Comparison of ENCODE assay signal across 19 mouse cellular contexts in genomic region chr13:54951166-54951565, GRCm38 (mm10). TPM values are rescaled to one million over a fixed set of nuclear protein-coding genes. Genes with fewer than 3 reads are reported as not detected.
A peak's percentile ranks its signal among the peaks of the same experiment; 100 is the strongest.
DNase-seq lines count a peak whose midpoint lies in the region; ATAC-seq and TF ChIP-seq lines count a peak whose summit lies in the region.
"Had no signal": no experiment of that assay in that cellular context is flagged by ENCODE, and none has a peak within 500 bp of the region (broad histone marks: within the 10 kb centered on the region; RNA-seq: fewer than 3 reads in every experiment).

No protein-coding gene starts in this region.

- no peak for DNase-seq in hindbrain, embryonic 10.5 days (ENCODE audit: low spot score)
- no peak for DNase-seq in hindbrain, embryonic 11.5 days (ENCODE audit: low spot score)
- DNase-seq in testis, postnatal 14 days (ENCODE audit: low spot score), result no peak
- DNase-seq in hindbrain, postnatal 0 days (ENCODE audit: low spot score), result peak; percentile 41
- DNase-seq in embryo, embryonic 10 days (ENCODE audit: low spot score), result no peak
- no peak for DNase-seq in ovary, adult 18-20 months (ENCODE audit: low spot score)
- DNase-seq: cerebellum, adult 11 months; embryo, embryonic 11 days; gastrocnemius, postnatal 25 days; heart, postnatal 4 days; kidney, adult 9 months; lung, postnatal 36 days; right cerebral cortex, postnatal 4 days; thymus, postnatal 14 days had no signal

- no peak overlapping the region for H3K9ac ChIP-seq in hindbrain, embryonic 11.5 days (ENCODE audit: low read depth, low read length)
- H3K9ac ChIP-seq in hindbrain, postnatal 0 days (replicated peaks; ENCODE audit: low read length), result no peak overlapping the region
- H3K9ac ChIP-seq: heart, embryonic 13.5 days; limb, embryonic 13.5 days; liver, embryonic 15.5 days had no signal

- no peak overlapping the region for H3K27ac ChIP-seq in hindbrain, embryonic 10.5 days
- no peak overlapping the region for H3K27ac ChIP-seq in hindbrain, embryonic 11.5 days (ENCODE audit: low read depth, low read length)
- no peak overlapping the region for H3K27ac ChIP-seq in testis, adult 2 months (ENCODE audit: control insufficient read depth, insufficient read depth, low read depth, low read length)
- H3K27ac ChIP-seq in hindbrain, postnatal 0 days, result no peak overlapping the region
- no peak overlapping the region for H3K27ac ChIP-seq in olfactory bulb, adult 2 months (ENCODE audit: insufficient read depth, low read depth, low read length)
- H3K27ac ChIP-seq: heart, embryonic 13.5 days; limb, embryonic 13.5 days; liver, embryonic 15.5 days had no signal

- TF ChIP-seq CTCF in testis, adult 2 months (IDR thresholded peaks at IDR 0.05; ENCODE audit: control insufficient read depth, insufficient read depth, insufficient replicate concordance, low read depth, low read length), result peak; percentile 2; the same call in 1 of the 2 replicates
- TF ChIP-seq CTCF in hindbrain, postnatal 0 days (IDR thresholded peaks at IDR 0.05; ENCODE audit: low read depth), result peak; percentile 56
- TF ChIP-seq CTCF in olfactory bulb, adult 2 months (IDR thresholded peaks at IDR 0.05; ENCODE audit: insufficient read depth, low read depth, low read length), result no peak

- TF ChIP-seq POLR2A in testis, adult 2 months (IDR thresholded peaks at IDR 0.05; ENCODE audit: control insufficient read depth, low read depth, low read length), result no peak
- no peak for TF ChIP-seq POLR2A in olfactory bulb, adult 2 months (IDR thresholded peaks at IDR 0.05; ENCODE audit: insufficient read depth, low read depth, low read length)

- H3K27me3 ChIP-seq in hindbrain, embryonic 10.5 days (ENCODE audit: insufficient read depth, poor library complexity, severe bottlenecking), result peaks cover 100% of the 10 kb centered on the region
- H3K27me3 ChIP-seq in hindbrain, embryonic 11.5 days (ENCODE audit: control insufficient read depth, insufficient read depth, low read length), result peaks cover 90% of the 10 kb centered on the region
- 0 out of 2 replicates have a peak, but pooled peaks cover 2% of the 10 kb centered on the region for H3K27me3 ChIP-seq in testis, adult 2 months (ENCODE audit: control insufficient read depth, insufficient read depth, low read length)
- peaks cover 4% of the 10 kb centered on the region; the same call in 1 of the 2 replicates for H3K27me3 ChIP-seq in hindbrain, postnatal 0 days (ENCODE audit: insufficient read depth, low read length)

- H3K36me3 ChIP-seq in hindbrain, embryonic 10.5 days, result no peaks in the 10 kb centered on the region
- no peaks in the 10 kb centered on the region for H3K36me3 ChIP-seq in hindbrain, embryonic 11.5 days (ENCODE audit: control insufficient read depth, insufficient read depth, low read length)
- no peaks in the 10 kb centered on the region for H3K36me3 ChIP-seq in testis, adult 2 months (ENCODE audit: control insufficient read depth, insufficient read depth, low read length)
- H3K36me3 ChIP-seq in hindbrain, postnatal 0 days (ENCODE audit: insufficient read depth, low read length), result no peaks in the 10 kb centered on the region
- H3K36me3 ChIP-seq: heart, embryonic 13.5 days; limb, embryonic 13.5 days; liver, embryonic 15.5 days had no signal

- 60% methylated on average over 5 of the region's 5 CpGs for WGBS in hindbrain, embryonic 10.5 days
- 54% methylated on average over 5 of the region's 5 CpGs for WGBS in hindbrain, embryonic 11.5 days
- 36% methylated on average over 5 of the region's 5 CpGs for WGBS in hindbrain, postnatal 0 days
- 63% methylated on average over 5 of the region's 5 CpGs for WGBS in olfactory bulb, adult 2 months

- peak overlapping the region; percentile 71; the same call in 1 of the 2 replicates for H3K4me3 ChIP-seq in hindbrain, embryonic 10.5 days
- H3K4me3 ChIP-seq in hindbrain, embryonic 11.5 days (ENCODE audit: low read depth, low read length), result no peak overlapping the region
- no peak overlapping the region for H3K4me3 ChIP-seq in testis, adult 2 months (ENCODE audit: control insufficient read depth, low read depth, low read length)
- peak overlapping the region; percentile 73 for H3K4me3 ChIP-seq in hindbrain, postnatal 0 days (ENCODE audit: low read length)
- H3K4me3 ChIP-seq in olfactory bulb, adult 2 months (ENCODE audit: insufficient read depth, low read depth, low read length), result peak overlapping the region; percentile 84; the same call in 1 of the 2 replicates
- H3K4me3 ChIP-seq: limb, embryonic 13.5 days; liver, embryonic 15.5 days had no signal

- ATAC-seq in hindbrain, embryonic 11.5 days (ENCODE audit: low FRiP score), result no peak
- no peak for ATAC-seq in hindbrain, postnatal 0 days

- peaks cover 63% of the 10 kb centered on the region for H3K4me1 ChIP-seq in hindbrain, embryonic 10.5 days (replicated peaks)
- peaks cover 7% of the 10 kb centered on the region; the same call in 1 of the 2 replicates for H3K4me1 ChIP-seq in hindbrain, embryonic 11.5 days (replicated peaks; ENCODE audit: control insufficient read depth, insufficient read depth, low read length)
- peaks cover 13% of the 10 kb centered on the region for H3K4me1 ChIP-seq in testis, adult 2 months (ENCODE audit: control insufficient read depth, insufficient read depth, low read length)
- H3K4me1 ChIP-seq in hindbrain, postnatal 0 days (ENCODE audit: insufficient read depth, low read length), result peaks cover 9% of the 10 kb centered on the region; the same call in 1 of the 2 replicates
- H3K4me1 ChIP-seq in olfactory bulb, adult 2 months (ENCODE audit: control insufficient read depth, insufficient read depth, low read length), result peaks cover 48% of the 10 kb centered on the region

- no peak overlapping the region for H3K4me2 ChIP-seq in hindbrain, embryonic 11.5 days (replicated peaks; ENCODE audit: low read depth, low read length)
- peak overlapping the region; percentile 86 for H3K4me2 ChIP-seq in hindbrain, postnatal 0 days (ENCODE audit: low read depth, low read length)
- H3K4me2 ChIP-seq: liver, embryonic 15.5 days had no signal

- no peaks in the 10 kb centered on the region for H3K9me3 ChIP-seq in hindbrain, embryonic 10.5 days
- no peaks in the 10 kb centered on the region for H3K9me3 ChIP-seq in hindbrain, embryonic 11.5 days (ENCODE audit: control insufficient read depth, low read length)
- no peaks in the 10 kb centered on the region for H3K9me3 ChIP-seq in hindbrain, postnatal 0 days (ENCODE audit: low read length)
- H3K9me3 ChIP-seq: heart, embryonic 13.5 days; limb, embryonic 13.5 days; liver, embryonic 15.5 days had no signal

RNA-seq across cellular contexts. Expression of gene Unc5a, which starts 2.0 kb away (rescaled TPM):
- 2.0 and 4.4 TPM in 2 replicates for polyA plus RNA-seq in hindbrain, embryonic 10.5 days (2016; fragmentation: Nextera tagmentation; extraction: Ambion mirVana)
- polyA plus RNA-seq in hindbrain, embryonic 11.5 days (2014; fragmentation: Nextera tagmentation; extraction: Ambion mirVana), result 2.7 and 2.9 TPM in 2 replicates
- 1.0 TPM in 2 replicates for polyA plus RNA-seq in testis, adult 2 months (2012; rRNA removed)
- 49.9 and 53.0 TPM in 2 replicates for total RNA-seq in hindbrain, postnatal 0 days (2014; rRNA removed)
- 10.5 and 11.7 TPM in 2 replicates for polyA plus RNA-seq in hindbrain, postnatal 0 days (2015; fragmentation: Nextera tagmentation; extraction: Ambion mirVana)
- polyA plus RNA-seq in olfactory bulb, adult 2 months (2012; ENCODE audit: insufficient read depth, insufficient read length, low replicate concordance, missing spikeins), result not detected in 2 replicates

Comparison
In these comparisons a context has a peak if more than half of its experiments do, and no peak if none do; other contexts are left out.
1. H3K4me3 ChIP-seq: peak in hindbrain, embryonic 10.5 days (single experiment), hindbrain, postnatal 0 days (single experiment) and olfactory bulb, adult 2 months (single experiment); none in hindbrain, embryonic 11.5 days (single experiment) and testis, adult 2 months (single experiment).